Mouse (Mus musculus) ZHBTc4 (cell line): Measurements from ENCODE around the gene Ihh.
A peak's percentile ranks its signal among the peaks of the same experiment; 100 is the strongest.

ENCODE experiments used
- DNase-seq: peaks from one replicate; pipeline ENCODE4 v3.0.0-alpha.2; 2011; ENCODE audit warnings: low read depth, low spot score

The Ihh gene

GRCm38 (mm10) chr1:74951556-74952210 lies at the start of gene Ihh:
Gene Ihh (minus strand): TSS chr1:74951672.
- peak; percentile 60 for DNase-seq

GRCm38 (mm10) chr1:75001183-75001582 lies 49.7 kb upstream of the Ihh start:
- no peak for DNase-seq

GRCm38 (mm10) chr1:75000496-75000895 lies 49.0 kb upstream of the Ihh start:
- DNase-seq, result peak; percentile 79

GRCm38 (mm10) chr1:74999173-74999572 lies 47.7 kb upstream of the Ihh start:
- no peak for DNase-seq

GRCm38 (mm10) chr1:74997231-74997630 lies 45.8 kb upstream of the Ihh start:
- no peak for DNase-seq

- no peak for DNase-seq
These were observed 25.5 kb upstream of the Ihh start for GRCm38 (mm10) chr1:74977001-74977400.

GRCm38 (mm10) chr1:74975936-74976335 lies 24.5 kb upstream of the Ihh start:
- no peak for DNase-seq

- DNase-seq, result peak; percentile 48
These were observed 22.1 kb upstream of the Ihh start for GRCm38 (mm10) chr1:74973590-74973989.

GRCm38 (mm10) chr1:74971353-74972050 lies 20.0 kb upstream of the Ihh start:
- DNase-seq, result peak; percentile 82

GRCm38 (mm10) chr1:74967962-74968580 lies 16.6 kb upstream of the Ihh start:
- no peak for DNase-seq

GRCm38 (mm10) chr1:74964494-74965215 lies 13.2 kb upstream of the Ihh start:
- DNase-seq, result peak; percentile 88

- DNase-seq, result no peak
These were observed 11.4 kb upstream of the Ihh start for GRCm38 (mm10) chr1:74962853-74963227.

- no peak for DNase-seq
These were observed 10.8 kb upstream of the Ihh start for GRCm38 (mm10) chr1:74962126-74962852.

- no peak for DNase-seq
These were observed 10.2 kb upstream of the Ihh start for GRCm38 (mm10) chr1:74961722-74962121.

- peak; percentile 28 for DNase-seq
These were observed 8.6 kb upstream of the Ihh start for GRCm38 (mm10) chr1:74960059-74960458.

GRCm38 (mm10) chr1:74950576-74951490 lies 639 bp downstream of the Ihh start:
- peak; percentile 53 for DNase-seq

- peak; percentile 59 for DNase-seq
These were observed 1.4 kb downstream of the Ihh start for GRCm38 (mm10) chr1:74950066-74950465.

- no peak for DNase-seq
These were observed 1.8 kb downstream of the Ihh start for GRCm38 (mm10) chr1:74949666-74950050.

GRCm38 (mm10) chr1:74948784-74949665 lies 2.4 kb downstream of the Ihh start:
- DNase-seq, result peak; percentile 87
